Mouse (Mus musculus) bone marrow macrophage, adult 2 months (primary cell): ENCODE measurements at regions not wholly inside any gene's neighbourhood (a gene's known extent, or its start where the extent isn't known, plus 50 kb on each side); places are given as distances from the start of the nearest gene placed in this dataset.

Experiments
- CTCF ChIP-seq: IDR thresholded peaks from 2 replicates; pipeline ENCODE4 v1.5.1; 2012; ENCODE audit warnings: low read depth, mild to moderate bottlenecking, low read length, moderate library complexity
- POLR2A ChIP-seq: IDR thresholded peaks from 2 replicates; pipeline ENCODE4 v1.6.1; 2012; ENCODE audit warnings: mild to moderate bottlenecking, low read depth, low read length, borderline replicate concordance

GRCm38 (mm10) chr19:45311831-45312537 lies 51.5 kb upstream of the Btrc start:
- TF ChIP-seq CTCF = no peak
- TF ChIP-seq POLR2A = no peak
